8 mouse cellular contexts compared by ENCODE assay signal in genomic region chr5:31596481-31597429, GRCm38 (mm10). TPM values are rescaled to one million over a fixed set of nuclear protein-coding genes. Genes with fewer than 3 reads are reported as not detected.
DNase-seq lines count a peak whose midpoint lies in the region; ATAC-seq and TF ChIP-seq lines count a peak whose summit lies in the region.

Mrpl33 (plus strand) TSS chr5:31596935.

- H3K36me3 ChIP-seq in hindbrain, postnatal 0 days (ENCODE audit: insufficient read depth, low read length), result no peaks in the 10 kb centered on the region
- H3K36me3 ChIP-seq in small intestine, adult 2 months (ENCODE audit: control insufficient read depth, insufficient read depth, low read length), result no peaks in the 10 kb centered on the region

- 0 out of 2 replicates have a peak within 1 kb of the TSS, but pooled peaks have one; percentile 14 for H3K9ac ChIP-seq in hindbrain, postnatal 0 days (replicated peaks; ENCODE audit: low read length)

- H3K4me1 ChIP-seq in hindbrain, postnatal 0 days (ENCODE audit: insufficient read depth, low read length), result peaks cover 5% of the 10 kb centered on the region
- H3K4me1 ChIP-seq in small intestine, adult 2 months (ENCODE audit: control insufficient read depth, insufficient read depth, insufficient read length, low read length), result peaks cover 4% of the 10 kb centered on the region; the same call in 1 of the 2 replicates

- no peak for TF ChIP-seq POLR2A in small intestine, adult 2 months (IDR thresholded peaks at IDR 0.05; ENCODE audit: low read depth, low read length)

- TF ChIP-seq CTCF in hindbrain, postnatal 0 days (IDR thresholded peaks at IDR 0.05; ENCODE audit: low read depth), result peak; percentile 43
- peak; percentile 28; the same call in 1 of the 2 replicates for TF ChIP-seq CTCF in small intestine, adult 2 months (IDR thresholded peaks at IDR 0.05; ENCODE audit: extremely low read depth, insufficient read length, insufficient replicate concordance, low read depth, low read length)

- H3K9me3 ChIP-seq in hindbrain, postnatal 0 days (ENCODE audit: low read length), result no peaks in the 10 kb centered on the region

- H3K27ac ChIP-seq in hindbrain, postnatal 0 days, result no peak within 1 kb of the TSS
- peak within 1 kb of the TSS; percentile 75 for H3K27ac ChIP-seq in small intestine, adult 2 months (ENCODE audit: insufficient read depth, low read depth, low read length)

- peak in 1 of 2 experiments; percentile 62 for DNase-seq in frontal cortex, adult 2 months (ENCODE audit: extremely low spot score in 1 of 2, low spot score in 1 of 2)
- no peak for DNase-seq in frontal cortex, postnatal 25 days (ENCODE audit: low spot score in 2 of 2)
- peak; percentile 52 for DNase-seq in cerebellum, postnatal 36 days
- peak; percentile 47 for DNase-seq in gastrocnemius, postnatal 14 days
- peak; percentile 65 for DNase-seq in hindbrain, postnatal 0 days (ENCODE audit: low spot score)
- peak; percentile 34 to 61 for DNase-seq in left cerebral cortex, postnatal 36 days (ENCODE audit: low spot score in 2 of 2)

- peak within 1 kb of the TSS; percentile 29 for H3K4me3 ChIP-seq in hindbrain, postnatal 0 days (ENCODE audit: low read length)
- H3K4me3 ChIP-seq in small intestine, adult 2 months (ENCODE audit: low read depth, low read length), result peak within 1 kb of the TSS; percentile 62

- intact Hi-C loops in gastrocnemius, postnatal 14 days (cut with DNase I; ENCODE audit: low total_unique reads), result no loop called here
- intact Hi-C loops in left cerebral cortex, postnatal 36 days (cut with DNase I), result loop anchor here (5.0 to 10.0 kb wide), 2 partner anchors 34 to 438 kb away; no protein-coding TSS in a partner anchor

- no peaks in the 10 kb centered on the region for H3K27me3 ChIP-seq in hindbrain, postnatal 0 days (ENCODE audit: insufficient read depth, low read length)
- H3K27me3 ChIP-seq in small intestine, adult 2 months (ENCODE audit: control insufficient read depth, insufficient read depth, low read length), result no peaks in the 10 kb centered on the region

- peak; percentile 40; the same call in 1 of the 2 replicates for ATAC-seq in hindbrain, postnatal 0 days
- ATAC-seq in megakaryocyte-erythroid progenitor cell, adult 5-6 weeks (replicated peaks; ENCODE audit: low FRiP score, low TSS enrichment, poor library complexity, severe bottlenecking), result peak; percentile 74

- H3K4me2 ChIP-seq in hindbrain, postnatal 0 days (ENCODE audit: low read depth, low read length), result peak within 1 kb of the TSS; percentile 60

- WGBS in hindbrain, postnatal 0 days, result 10% methylated on average over 26 of the region's 26 CpGs
- WGBS in small intestine, adult 2 months, result 4% methylated on average over 26 of the region's 26 CpGs

RNA-seq across cellular contexts. Expression of gene Mrpl33, which starts in this region (rescaled TPM):
- polyA plus RNA-seq in frontal cortex, adult 2 months (2012; rRNA removed), result 97.5 and 98.3 TPM in 2 replicates
- 100 to 1,000 TPM; 237 TPM for total RNA-seq in gastrocnemius, postnatal 14 days (2021)
- 76.8 and 82.5 TPM in 2 replicates for total RNA-seq in hindbrain, postnatal 0 days (2014; rRNA removed)
- polyA plus RNA-seq in hindbrain, postnatal 0 days (2015; fragmentation: Nextera tagmentation; extraction: Ambion mirVana), result 293 and 315 TPM in 2 replicates
- 10 to 100 TPM; 82.6 to 94.8 TPM for total RNA-seq in left cerebral cortex, postnatal 36 days (2021)
- total RNA-seq in megakaryocyte-erythroid progenitor cell, adult 5-6 weeks (2014; fragmentation: Nextera tagmentation), result 290 and 320 TPM in 2 replicates
- 93.4 and 153 TPM in 2 replicates for total RNA-seq in megakaryocyte-erythroid progenitor cell, adult 5-6 weeks (2017)
- polyA plus RNA-seq in small intestine, adult 2 months (2012; rRNA removed), result 4.3 and 7.9 TPM in 2 replicates

Comparison
In these comparisons a context has a peak if more than half of its experiments do, and no peak if none do; other contexts are left out.
1. RNA of gene Mrpl33 (polyA plus RNA-seq): 293 to 315 TPM in hindbrain, postnatal 0 days and 97.5 to 98.3 TPM in frontal cortex, adult 2 months; 4.3 to 7.9 TPM in small intestine, adult 2 months; every median in the first group is over 10 times any median in the second.
2. DNase-seq: peak in cerebellum, postnatal 36 days (2 of 2), gastrocnemius, postnatal 14 days (single experiment), hindbrain, postnatal 0 days (single experiment) and left cerebral cortex, postnatal 36 days (2 of 2); none in frontal cortex, postnatal 25 days (0 of 2).